Mouse (Mus musculus) left cerebral cortex, postnatal 14 days (tissue): Measurements from ENCODE around the gene Muc3. TPM values are rescaled to one million over a fixed set of nuclear protein-coding genes. Genes with fewer than 3 reads are reported as not detected.
"Not testable (repeated sequence)": the region's sequence is repeated elsewhere in the genome, so short reads cannot be mapped to it uniquely, and the experiment has no call there.

ENCODE experiments used
- DNase-seq, 2 experiments: peaks; one replicate each; pipeline ENCODE4 v3.0.0; 2021 to 2022; ENCODE audit warnings: low spot score in 2 of 2, mixed read lengths in 1 of 2
- intact Hi-C: fragments of 180-260 bp; cut with DNase I; formaldehyde crosslinking; loops from one replicate; pipeline ENCODE4 v1.15.1; 2025
- total RNA-seq, 2 experiments: library from RNA; stranded (reverse); gene quantifications; 2 replicates each; pipeline ENCODE4 v1.2.3; 2021

Muc3 gene
- total RNA-seq, 2 experiments from 2014 or later = not detected

DNA sequence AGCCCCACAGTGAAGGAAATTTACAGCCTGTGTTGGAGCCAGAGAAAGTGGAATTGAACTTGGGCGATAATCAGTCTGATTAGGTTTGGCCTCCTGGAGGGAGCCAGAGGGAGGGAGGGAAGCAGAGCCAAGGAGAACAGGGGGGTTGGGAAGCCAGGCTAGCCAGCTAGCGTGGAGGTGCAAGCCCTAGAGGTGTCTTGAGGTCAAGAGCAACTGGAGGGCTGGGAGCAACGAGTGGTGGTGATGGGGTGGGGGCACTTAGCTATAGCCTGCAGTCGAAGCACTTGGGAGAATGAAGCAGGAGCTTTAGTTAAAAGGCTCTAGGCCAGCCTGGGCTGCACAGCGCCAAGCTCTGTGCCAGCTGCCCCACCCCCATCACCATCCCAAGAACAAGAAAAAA is 19.8 kb downstream of the Muc3 start:
- DNase-seq = no peak

DNA sequence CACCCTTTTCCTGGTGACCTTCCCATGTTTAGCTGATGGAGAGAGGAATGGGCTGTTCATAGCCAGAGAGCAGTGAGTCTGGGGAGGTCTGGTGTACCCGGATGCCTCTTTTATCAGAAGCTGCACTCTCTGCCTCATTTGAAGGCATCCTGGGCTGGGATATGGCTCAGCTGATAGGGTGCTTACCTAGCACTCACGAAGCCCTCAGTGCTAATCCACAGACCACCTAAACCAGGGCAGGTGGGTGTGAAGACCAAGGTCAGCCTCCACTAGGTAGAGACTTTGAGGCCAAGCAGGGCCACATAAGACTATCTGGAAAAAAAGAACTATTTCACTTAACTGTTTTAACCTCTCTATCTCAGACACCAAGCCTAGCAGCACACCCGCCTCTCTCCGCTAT is 25.6 kb downstream of the Muc3 start:
- intact Hi-C loops = no loop called here
- no peak for DNase-seq

More for the DNA sequence above, 19.8 kb downstream of the Muc3 start:
- intact Hi-C loops = no loop called here

DNA sequence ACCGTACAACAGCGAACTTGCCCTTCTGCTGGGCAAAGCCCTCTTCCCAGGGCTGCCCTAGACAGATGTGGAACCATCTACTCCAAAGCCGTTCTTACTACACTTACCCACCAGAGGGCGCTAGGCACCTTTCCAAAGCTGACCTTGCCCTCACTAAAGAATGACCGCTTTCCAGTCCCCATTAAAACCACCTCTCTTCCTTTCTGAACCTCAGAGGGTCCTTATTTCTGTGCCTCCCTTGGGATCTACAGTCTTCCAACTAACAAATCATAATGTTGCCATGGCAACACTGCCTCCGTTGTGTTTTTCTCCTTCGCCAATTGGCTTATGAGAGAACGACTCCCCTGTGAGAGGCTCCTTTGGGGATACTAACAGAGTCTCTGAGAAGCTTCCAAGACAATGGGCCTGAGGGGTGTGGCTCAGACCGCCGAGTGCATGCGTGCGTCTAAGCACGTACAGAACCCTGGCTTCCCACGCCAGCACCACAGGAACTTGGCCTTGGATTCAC is 26.4 kb downstream of the Muc3 start:
- intact Hi-C loops = no loop called here

DNA sequence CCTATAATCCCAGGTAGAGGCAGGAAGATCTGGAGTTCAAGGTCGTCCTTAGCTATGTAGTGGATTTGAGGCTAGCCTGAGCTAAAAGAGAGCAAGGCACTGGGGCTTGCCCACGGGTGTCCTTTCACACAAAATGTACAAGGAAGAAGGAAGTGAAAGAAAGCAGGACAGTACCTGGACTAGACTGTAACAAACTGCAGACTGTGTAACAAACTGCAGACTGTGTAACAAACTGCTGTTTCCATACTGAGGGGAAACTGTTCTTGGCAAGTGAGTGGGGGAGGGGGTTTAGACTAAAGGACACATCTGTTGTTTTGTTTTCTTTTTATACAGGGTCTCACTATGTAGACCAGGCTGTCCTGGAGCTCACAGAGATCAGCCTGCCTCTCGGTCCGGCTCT is 27.8 kb downstream of the Muc3 start:
- intact Hi-C loops = no loop called here
- DNase-seq = no peak

More for the DNA sequence above, 26.4 kb downstream of the Muc3 start:
- peak; percentile 70 for DNase-seq

DNA sequence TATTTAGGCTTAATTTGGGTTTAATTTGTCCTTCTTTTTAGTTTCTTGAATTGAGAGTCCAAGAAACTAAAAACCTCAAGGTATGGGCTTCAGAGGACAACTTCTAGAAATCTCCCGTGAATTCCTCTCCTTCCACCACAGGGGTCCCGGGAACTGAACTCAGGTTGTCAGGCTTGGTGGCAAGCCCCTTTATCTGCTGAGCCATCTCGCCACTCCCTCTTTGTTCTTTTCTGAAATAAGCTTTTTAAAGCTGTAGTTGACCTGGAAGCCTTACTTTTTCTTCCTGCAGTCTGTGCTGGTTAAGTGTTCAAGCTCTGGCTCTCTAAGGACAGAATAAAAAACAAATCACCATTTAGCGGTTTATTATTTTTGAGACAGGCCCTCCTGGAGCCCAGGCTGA is 30.2 kb downstream of the Muc3 start:
- DNase-seq = no peak
- intact Hi-C loops = no loop called here

DNA sequence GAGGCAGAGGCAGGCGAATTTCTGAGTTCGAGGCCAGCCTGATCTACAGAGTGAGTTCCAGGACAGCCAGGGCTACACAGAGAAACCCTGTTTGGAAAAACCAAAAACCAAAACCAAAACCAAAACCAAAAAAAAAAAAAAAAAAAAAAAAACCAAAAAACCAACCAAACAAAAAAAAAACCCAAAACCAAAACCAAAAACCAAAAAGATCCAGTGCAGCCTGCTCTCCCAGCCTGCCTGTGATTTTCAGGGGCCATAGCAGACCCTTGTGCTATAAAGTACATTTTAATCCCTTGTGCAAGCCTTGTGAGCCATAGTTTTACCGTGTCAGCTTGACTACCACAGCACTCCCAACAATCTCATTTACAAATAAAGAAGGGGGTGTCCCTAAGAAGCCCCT is 31.1 kb downstream of the Muc3 start:
- intact Hi-C loops, DNase-seq: not testable (repeated sequence)

DNA sequence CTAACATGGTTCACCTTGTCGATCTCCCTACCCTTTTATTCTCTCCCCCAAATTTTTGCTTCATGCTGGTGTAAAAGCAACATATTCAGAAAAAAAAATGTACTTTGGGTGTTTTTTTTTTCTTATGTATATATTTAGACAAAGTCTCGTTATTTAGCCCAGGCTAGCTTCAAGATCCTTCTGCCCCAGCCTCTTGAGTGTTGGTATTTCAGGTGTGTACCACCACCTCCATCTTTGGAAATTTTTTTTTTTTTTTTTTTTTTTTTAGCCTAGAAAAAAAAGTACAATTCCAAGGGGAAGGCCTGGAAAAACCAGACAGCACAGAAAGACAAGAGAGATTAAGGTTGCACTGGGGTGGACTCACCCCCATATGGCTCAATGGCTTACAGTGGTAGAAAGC is 32.1 kb downstream of the Muc3 start:
- DNase-seq = no peak
- intact Hi-C loops = no loop called here

DNA sequence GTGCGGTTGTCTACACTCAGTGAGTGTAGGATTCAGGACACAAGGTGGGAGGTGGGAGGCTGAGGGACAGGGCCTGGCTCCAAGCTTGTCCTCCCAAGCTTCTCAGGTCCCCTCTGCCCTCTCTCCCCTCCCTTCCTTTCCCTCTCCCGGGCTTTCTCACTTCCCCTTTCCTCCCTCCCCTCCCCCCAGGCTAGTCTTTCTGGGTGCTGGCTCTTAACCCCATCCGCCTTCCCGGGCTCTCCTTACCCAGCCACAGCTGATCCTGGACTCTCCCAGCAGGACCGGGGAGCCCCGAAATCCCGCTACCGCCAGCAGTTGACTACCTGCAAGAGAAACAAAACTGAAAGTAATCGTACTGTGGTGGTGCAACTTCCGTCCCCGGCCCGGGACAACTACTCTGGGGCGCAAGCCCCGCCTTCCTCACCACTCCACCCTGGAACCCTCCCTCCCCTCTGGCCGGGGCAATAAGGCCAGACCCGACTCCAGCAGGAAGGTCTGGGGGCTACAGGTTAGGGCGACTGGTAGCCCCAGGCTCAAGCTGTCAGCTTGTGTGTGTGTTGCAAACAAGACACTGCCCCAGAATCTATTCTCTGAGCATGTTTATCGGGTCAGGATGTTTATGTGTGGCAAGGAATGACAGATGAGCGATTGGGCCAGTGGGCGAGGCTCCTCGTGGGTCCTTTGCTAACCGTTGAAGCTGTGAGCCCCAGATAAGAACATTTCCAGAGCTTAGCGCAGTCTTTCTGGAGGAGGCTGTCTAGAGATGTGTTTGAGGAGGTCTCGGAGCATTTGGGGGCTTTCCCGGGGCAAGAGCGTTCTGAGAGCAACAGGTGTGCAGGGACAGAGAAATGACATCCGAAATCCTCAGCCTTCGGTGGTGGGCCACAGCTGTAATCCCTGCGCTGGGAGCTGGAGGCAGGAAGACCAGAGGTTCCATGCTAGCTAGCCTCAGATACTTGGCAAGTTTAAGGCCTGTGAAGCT is 33.0 kb downstream of the Muc3 start, which contains the start of gene Trim56:
Gene Trim56, minus strand, starts transcription at position 344 of the 982 bp plus-strand sequence.
- DNase-seq = no peak
- intact Hi-C loops = no loop called here

DNA sequence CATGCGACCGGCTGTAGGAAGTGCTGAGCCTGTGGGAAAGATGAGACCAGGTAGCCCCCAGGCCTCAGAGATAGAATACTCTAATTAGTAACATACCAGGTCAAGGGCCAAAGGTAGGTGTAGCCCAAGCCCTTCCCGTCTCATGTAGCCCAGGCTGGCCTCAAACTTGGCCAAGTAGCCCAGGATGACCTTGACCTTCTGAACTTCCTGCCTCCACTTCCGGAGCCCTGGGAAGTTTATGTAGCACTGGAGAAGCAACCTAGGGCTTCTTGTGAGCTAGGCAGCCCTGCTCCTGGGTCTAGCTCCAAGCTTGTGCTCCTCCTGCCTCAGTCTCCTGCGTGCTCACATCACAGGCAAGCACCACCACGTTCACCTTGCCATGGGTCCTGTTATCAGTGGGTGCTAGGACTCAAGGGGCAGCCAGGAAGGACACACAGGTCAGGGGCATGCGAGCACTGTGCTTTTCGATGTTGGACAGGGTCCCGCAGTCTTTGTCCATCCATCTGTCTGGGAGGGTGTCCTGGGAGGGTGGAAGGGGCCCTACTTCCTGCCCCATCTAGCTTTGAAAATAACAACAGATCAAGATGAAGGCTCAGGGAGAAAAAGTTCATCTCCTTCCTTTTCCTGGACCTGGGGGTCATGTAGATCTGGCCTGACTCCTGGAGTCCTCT is 34.1 kb downstream of the Muc3 start:
- DNase-seq = no peak
- intact Hi-C loops = no loop called here

DNA sequence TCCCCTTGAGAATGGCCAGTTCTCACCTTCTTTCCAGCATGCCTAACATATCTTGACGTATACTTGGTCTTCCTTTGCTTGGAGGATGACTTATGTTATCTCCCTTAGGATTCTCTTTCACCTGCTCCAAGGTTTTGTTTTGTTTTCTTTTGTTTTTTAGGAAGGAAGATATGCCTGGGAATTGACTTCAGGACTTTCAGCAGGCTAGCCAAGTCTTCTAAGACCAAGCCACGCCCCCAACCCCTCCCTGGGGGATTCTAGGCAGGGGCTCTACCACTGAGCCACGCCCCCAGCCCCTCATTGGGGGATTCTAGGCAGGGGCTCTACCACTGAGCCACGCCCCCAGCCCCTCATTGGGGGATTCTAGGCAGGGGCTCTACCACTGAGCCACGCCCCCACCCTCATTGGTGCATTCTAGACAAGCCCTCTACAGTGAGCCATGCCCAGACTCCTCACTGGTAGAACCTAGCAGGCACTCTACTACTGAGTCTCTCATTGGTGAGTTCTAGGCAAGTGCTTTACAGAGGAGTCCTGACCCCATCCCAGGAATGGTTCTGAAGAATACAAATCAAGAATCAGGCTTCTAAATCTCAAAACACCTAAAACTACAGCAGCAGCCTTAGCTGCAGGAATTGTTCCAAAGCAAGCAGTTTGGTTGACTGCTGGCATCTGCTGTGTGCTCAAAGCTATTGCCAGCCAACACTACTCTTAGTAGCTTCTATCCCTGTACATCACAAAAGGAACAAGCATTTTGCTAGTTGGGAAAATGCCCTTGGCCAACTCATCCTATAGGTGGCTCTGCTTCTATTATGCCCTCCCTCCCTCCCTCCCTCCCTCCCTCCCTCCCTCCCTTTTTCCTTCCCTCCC is 37.3 kb downstream of the Muc3 start:
- peak in 1 of 2 experiments; percentile 47 for DNase-seq
- intact Hi-C loops = no loop called here

DNA sequence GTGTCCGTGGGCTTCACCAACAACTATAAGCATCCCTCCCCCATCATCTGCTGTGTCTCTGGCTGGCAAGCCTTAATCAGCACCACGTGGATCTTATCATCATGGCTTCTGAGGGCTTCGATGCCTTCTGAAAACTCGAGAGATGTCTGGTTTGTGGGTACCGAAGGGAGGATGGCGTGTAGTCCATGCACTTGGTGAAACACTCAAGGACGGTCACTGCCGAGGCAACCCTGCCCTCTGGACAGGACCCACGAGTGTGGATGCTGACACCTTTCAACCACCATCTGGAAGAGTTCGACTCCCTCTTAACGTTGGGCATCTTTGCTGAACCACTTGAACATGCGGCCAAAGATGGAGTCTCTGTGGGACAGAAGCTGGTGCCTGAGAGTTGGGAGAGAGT is 38.3 kb downstream of the Muc3 start:
- no peak for DNase-seq
- intact Hi-C loops = no loop called here

DNA sequence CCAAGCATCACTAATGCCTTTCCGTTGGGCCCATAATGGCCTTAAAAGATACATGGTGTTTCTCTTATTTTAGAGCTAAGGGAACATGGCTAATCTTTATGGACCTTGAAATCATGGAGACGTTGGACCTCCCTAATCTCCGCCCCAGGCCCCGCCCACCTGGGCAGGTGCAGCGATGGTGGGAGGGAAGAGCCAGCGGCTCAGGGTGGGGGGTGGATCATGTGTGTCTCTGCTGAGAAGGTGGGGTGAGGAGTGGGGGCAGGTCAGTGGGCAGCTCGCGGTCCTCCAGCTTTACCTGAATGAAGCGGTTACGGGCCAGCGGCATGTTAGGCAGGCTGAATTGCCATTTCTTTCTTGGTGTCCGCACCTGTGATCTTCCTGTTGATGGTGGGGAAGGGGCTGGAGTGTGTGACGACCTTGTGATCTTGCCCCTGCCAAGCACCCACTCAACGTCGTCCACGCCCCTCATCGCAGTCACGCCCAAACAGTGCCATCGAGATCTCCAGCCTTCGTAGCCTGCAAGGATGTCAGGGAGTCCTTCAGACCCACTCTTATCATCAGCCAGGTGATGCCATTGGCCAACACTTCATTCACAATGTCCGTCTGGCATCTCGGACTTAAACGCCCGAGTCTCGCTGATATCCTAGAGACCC is 39.1 kb downstream of the Muc3 start:
- intact Hi-C loops = loop anchor here (5.0 to 10.0 kb wide), 2 partner anchors 178 to 315 kb away; no protein-coding TSS in a partner anchor
- no peak for DNase-seq

DNA sequence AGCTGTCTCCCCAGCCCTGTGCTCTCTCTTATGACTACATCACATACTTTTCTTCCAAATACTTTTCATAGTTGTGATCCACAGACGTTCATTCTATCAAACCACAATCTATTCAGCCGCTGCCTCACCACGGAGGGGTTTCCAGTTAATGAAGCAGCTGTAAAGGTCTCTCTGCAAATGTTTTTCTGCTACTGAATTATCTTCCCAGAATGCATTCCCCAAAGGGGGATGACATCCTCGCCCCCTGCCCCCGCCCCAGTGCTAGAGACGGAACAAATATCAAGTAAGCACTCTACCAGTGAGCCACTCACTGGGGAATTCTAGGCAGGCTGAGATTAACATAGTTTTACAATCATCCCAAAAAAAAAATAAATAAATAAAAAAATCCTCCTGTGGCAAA is 41.0 kb downstream of the Muc3 start:
- no peak for DNase-seq
- intact Hi-C loops = loop anchor here (1.0 to 10.0 kb wide), 3 partner anchors 84 to 313 kb away; no protein-coding TSS in a partner anchor

DNA sequence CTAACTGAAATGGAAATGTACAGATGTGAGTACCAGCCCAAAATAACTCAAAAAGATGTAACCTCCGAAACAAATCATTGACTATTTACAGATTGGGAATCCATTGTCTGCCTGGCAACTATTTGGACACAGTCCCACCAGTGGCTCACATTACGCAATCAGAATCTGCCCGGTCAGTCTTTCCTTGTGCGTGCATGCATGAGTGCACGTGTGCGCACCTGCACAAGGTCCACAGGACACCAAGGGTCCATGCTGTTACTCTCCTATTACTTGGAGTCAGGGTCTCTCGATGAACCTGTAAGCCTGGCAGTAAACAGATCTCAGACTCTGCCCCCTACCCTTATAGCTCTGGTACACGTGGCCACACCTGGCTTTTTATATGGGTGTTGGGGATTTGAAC is 41.5 kb downstream of the Muc3 start:
- intact Hi-C loops = loop anchor here (1.0 to 10.0 kb wide), 4 partner anchors 45 to 313 kb away; no protein-coding TSS in a partner anchor
- DNase-seq = no peak

DNA sequence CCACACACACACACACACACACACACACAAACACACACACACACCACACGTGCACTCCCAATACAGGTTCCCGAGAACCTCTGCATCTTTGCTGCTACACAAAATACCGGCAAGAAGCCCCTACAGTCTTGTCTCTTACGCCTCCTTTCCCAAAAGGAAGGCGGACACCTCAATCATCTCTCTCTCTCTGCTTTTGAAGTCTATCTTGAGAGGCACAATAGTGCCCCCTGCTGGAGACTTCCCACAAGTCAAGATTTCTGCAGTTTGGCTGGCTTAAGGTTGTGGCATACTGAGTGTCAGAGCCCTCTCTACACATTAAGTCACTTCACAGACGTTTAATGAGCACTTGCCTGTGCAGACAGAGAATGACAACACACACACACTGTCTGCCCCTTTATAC is 42.1 kb downstream of the Muc3 start:
- intact Hi-C loops = loop anchor here (2.0 to 10.0 kb wide), 3 partner anchors 44 to 312 kb away; no protein-coding TSS in a partner anchor
- DNase-seq = peak; percentile 88 to 91

DNA sequence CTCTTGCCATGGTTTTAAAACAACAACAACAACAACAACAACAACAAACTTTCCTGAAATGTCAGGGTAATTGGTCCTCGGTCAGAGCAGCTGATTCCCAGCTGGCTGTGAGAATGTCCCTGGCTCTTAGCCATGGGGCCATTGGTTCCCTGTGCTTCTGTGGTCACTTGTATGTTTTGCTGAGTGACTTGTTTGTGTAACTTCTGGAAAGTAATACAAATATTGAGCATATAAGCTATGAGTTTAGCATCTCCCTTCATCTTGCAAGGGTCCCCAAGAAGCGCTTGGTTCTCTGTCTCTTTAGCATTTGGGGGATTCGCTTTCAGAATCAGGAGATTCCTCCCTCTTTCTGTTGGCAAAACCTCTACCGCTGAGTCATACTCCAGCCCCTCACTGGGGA is 42.7 kb downstream of the Muc3 start:
- no peak for DNase-seq
- intact Hi-C loops = loop anchor here (2.0 to 10.0 kb wide), 3 partner anchors 44 to 312 kb away; no protein-coding TSS in a partner anchor

DNA sequence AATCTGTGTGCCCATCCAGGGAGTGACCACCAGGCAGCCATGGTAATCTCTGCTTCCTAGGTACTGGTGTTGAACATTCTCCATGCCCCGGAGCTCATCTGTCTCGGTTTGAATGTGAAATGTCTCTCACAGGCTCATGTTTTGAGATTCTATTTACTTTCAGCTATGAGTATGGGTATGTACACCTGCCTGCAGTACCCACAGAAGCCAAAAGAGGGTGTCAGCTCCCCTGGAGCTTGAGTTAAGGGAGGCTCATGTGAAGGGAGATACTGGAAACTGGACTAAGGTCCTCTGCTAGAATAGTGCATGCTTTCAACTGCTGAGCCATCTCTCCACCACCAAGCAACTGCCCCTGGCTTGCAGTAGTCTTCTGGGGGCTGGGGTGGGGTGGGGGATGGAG is 45.2 kb downstream of the Muc3 start:
- intact Hi-C loops = loop anchor here (10.0 kb wide), 1 partner anchor 309 kb away; no protein-coding TSS in a partner anchor
- no peak for DNase-seq
